Mouse (Mus musculus) spleen, adult 2 months (tissue): ENCODE measurements around the gene Magel2.

Experiments
- CTCF ChIP-seq: fragments of 200-500 bp; IDR thresholded peaks from 2 replicates; pipeline ENCODE4 v1.5.1; 2011; ENCODE audit warnings: mild to moderate bottlenecking, inconsistent platforms; ENCODE audit not compliant: insufficient read depth, insufficient read length, insufficient replicate concordance; ENCODE audit errors: extremely low read depth
- POLR2A ChIP-seq: fragments of 200-500 bp; IDR thresholded peaks from 2 replicates; pipeline ENCODE4 v1.6.1; 2011; ENCODE audit warnings: low read depth, low read length, inconsistent platforms

DNA sequence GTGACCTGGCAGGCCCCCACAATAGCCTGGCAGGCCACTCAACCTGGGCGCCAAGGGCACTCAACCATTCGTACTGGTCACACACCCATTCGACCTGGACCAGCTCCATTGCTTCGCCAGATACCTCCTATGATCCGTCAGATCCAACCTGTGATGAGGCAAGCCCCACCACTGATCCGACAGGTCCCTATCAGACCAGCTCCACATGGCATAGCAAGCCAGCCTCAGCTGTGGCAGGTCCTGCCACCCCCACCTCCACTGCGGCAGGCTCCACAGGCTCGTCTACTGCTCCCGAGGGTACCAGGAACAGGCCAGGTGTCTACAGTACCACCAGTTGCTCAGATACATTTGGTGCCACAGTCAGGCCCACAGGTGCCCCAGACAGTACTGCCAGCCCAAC is 1.7 kb downstream of the Magel2 start:
- no peak for TF ChIP-seq CTCF
- TF ChIP-seq POLR2A, result no peak
